Mouse (Mus musculus) bone marrow macrophage, adult 2 months (primary cell): ENCODE data around the gene Pyy. TPM values are rescaled to one million over a fixed set of nuclear protein-coding genes. Genes with fewer than 3 reads are reported as not detected.

Experiments
- H3K27ac ChIP-seq: 2 replicates; pipeline ENCODE4 v1.5.1; 2012; ENCODE audit warnings: low read depth, low read length; ENCODE audit not compliant: insufficient read depth
- H3K4me1 ChIP-seq: 2 replicates; pipeline ENCODE4 v1.6.1; 2012; ENCODE audit warnings: low read length; ENCODE audit not compliant: control insufficient read depth, insufficient read depth
- H3K4me3 ChIP-seq: 2 replicates; pipeline ENCODE4 v1.5.1; 2012; ENCODE audit warnings: mild to moderate bottlenecking, low read length, moderate library complexity; ENCODE audit not compliant: insufficient read depth
- CTCF ChIP-seq: IDR thresholded peaks from 2 replicates; pipeline ENCODE4 v1.5.1; 2012; ENCODE audit warnings: low read depth, mild to moderate bottlenecking, low read length, moderate library complexity
- POLR2A ChIP-seq: IDR thresholded peaks from 2 replicates; pipeline ENCODE4 v1.6.1; 2012; ENCODE audit warnings: mild to moderate bottlenecking, low read depth, low read length, borderline replicate concordance
- polyA plus RNA-seq: library from polyadenylated mRNA; stranded (reverse); fragments of >200 nt; gene quantifications from 2 replicates; pipeline ENCODE4 v1.2.4, GENCODE M21; 2012; ENCODE audit not compliant: missing spikeins, insufficient read depth, insufficient read length

The Pyy gene
- polyA plus RNA-seq, 1 experiment = not detected

DNA sequence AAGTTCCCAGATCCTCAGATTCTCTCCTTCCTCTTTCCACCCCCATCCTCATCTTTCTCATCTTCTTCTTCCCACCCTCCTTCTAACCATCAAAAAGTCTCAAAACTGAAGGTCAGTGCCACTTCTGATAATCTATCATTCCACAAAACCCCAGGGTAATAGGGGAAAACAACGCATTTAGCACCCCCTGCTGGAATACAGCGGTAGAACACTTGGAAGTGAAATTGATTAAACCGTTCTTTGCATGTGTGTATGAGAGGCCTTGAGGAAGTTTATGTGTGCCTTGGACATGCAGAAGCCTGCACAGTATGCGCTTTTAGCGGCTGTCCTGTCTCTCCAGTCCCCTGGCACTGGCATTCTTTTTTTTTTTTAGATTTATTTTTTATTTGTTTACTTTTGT, 32.9 kb upstream of the Pyy start:
- TF ChIP-seq POLR2A = no peak
- no peak for TF ChIP-seq CTCF
- H3K4me1 ChIP-seq = peaks cover 5% of the 10 kb centered on the region
- no peak overlapping the region for H3K27ac ChIP-seq
- no peak overlapping the region for H3K4me3 ChIP-seq

DNA sequence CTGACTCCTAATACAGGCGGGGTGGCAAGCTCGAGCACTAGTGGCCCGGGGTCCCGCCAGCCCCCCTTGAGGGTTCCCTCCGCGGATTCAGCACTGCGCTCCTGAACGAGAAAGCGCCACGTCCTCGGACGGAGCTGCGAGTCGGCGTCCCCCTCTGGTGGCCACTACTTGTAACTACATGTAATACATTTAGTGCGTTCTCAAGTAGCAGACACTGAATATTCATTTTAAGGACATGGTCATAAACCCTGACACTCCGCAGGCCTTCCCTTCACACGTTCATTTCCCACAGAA, 30.8 kb upstream of the Pyy start:
- H3K27ac ChIP-seq = no peak overlapping the region
- no peak overlapping the region for H3K4me3 ChIP-seq
- no peak for TF ChIP-seq POLR2A
- peak; percentile 50 for TF ChIP-seq CTCF
- peaks cover 5% of the 10 kb centered on the region for H3K4me1 ChIP-seq

DNA sequence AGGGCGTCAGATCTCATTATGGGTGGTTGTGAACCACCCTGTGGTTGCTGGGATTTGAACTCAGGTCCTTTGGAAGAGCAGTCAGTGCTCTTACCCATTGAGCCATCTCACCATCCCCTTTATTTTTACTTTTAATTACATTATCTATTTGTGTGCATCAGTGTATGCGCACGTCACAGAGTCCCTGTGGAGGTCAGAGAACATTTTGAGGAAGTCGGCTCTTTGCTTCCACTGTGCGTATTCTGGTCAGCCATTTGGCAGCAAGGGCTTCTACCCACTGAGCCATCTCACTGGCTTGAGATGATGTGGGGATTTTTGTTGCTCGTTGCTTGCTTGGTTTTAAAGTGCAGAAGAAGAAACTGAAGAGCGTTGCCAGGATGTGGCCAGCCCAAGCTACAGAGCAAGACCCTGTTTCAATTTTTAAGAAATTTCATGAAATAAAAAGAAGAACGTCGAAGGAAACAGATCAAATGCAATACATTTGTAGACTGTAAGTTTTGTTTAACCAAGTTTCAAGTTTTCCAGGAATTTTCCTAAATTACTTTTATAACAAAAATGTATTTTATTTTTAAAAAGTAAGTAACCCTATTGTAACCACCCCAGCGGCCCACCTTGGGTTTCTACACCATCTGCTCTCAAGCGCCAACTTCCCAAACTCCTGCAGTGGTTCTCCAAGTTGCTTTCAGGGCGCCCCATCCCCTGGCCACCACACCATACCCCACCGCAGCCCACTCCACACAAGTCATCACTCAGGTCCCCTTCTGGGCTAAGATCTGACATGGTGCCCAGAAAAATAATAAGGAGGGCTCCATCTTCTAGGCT, 30.2 kb upstream of the Pyy start:
- Histone ChIP-seq H3K4me3 (no peak overlapping the region), H3K27ac (no peak overlapping the region), H3K4me1 (peaks cover 5% of the 10 kb centered on the region)
- TF ChIP-seq POLR2A (no peak), CTCF (no peak)

DNA sequence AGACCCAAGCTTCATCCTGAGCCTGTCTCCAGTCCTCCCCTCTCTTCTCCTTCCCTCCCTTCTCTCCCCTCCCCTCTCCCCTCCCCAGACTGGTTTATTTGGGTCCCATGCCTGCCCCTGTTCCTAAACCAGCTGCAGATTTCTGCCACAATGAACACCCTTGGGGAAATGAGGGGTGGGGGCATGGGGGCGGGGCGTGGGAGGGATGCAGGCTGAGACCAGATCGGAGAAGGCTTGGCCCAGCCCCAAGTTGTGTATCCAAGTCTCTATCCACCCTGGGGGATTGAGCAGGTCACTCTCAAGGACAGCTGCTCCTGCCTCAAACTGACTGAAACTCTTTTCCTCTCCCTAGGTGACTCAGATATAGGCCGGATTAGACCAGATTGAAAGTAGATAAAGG, 26.9 kb upstream of the Pyy start:
- Histone ChIP-seq H3K4me1 (peaks cover 5% of the 10 kb centered on the region), H3K4me3 (no peak overlapping the region), H3K27ac (no peak overlapping the region)
- no peak for TF ChIP-seq POLR2A
- TF ChIP-seq CTCF = no peak

DNA sequence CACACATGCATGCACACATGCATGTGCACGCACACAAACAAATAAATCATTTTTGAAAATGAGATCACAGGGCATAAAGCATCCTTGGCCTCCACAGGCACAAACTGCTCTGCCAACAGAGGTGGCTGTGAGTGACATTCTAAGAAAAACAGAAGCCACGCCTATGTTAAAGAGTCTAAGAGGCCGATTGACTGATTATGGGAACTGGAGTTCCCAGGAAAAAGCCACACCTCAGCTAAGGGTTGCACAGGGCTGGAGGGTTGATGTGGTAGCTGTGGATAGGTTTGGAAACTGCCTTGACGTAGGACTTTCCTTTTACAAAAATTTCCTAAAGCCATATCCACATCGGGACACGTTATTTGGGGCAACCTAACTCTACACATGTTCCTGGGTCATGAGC, 9.8 kb upstream of the Pyy start:
- TF ChIP-seq POLR2A (no peak), CTCF (no peak)
- H3K4me1 ChIP-seq = no peaks in the 10 kb centered on the region
- H3K4me3 ChIP-seq = no peak overlapping the region
- H3K27ac ChIP-seq = no peak overlapping the region

DNA sequence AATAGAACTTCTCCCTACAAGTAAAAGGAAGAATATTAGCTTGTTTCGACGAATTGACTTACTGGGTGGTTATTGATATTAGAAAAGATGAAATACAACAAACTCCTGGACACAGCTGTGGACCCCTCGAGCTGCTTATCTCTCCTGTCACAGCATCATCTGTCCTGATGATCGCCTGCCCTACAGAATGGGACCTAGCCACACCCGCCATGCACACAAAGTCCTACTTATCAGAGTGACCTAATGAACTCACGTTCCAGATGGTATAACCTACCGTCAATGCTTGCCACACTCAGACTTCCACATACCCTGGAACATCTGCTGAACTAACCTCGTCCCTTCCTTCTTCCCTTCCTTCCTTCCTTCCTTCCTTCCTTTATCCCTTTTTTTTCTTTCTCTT, 8.6 kb upstream of the Pyy start:
- Histone ChIP-seq H3K4me3 (no peak overlapping the region), H3K4me1 (no peaks in the 10 kb centered on the region), H3K27ac (no peak overlapping the region)
- TF ChIP-seq CTCF (no peak), POLR2A (no peak)

DNA sequence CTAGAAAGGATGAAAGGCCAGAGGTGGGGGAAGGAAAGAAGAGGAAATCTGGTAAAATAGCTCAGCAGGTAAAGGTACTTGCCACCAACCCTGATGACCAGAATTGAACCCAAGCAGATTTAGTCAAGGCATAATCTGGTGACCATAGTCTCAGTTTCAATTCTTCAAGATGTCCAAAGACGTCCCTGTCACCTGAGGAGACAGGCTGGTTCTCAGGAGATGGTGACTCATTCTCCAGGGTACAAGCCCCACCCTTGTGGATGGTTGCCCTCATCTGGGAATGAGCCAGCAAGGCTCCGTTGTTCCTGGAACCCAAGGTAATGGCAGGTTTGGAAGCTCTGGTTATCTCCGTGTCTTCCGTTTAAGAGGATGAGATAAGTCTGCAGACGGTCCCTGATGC, 3.9 kb upstream of the Pyy start:
- H3K27ac ChIP-seq = no peak overlapping the region
- H3K4me1 ChIP-seq = no peaks in the 10 kb centered on the region
- no peak for TF ChIP-seq CTCF
- TF ChIP-seq POLR2A = no peak
- no peak overlapping the region for H3K4me3 ChIP-seq

DNA sequence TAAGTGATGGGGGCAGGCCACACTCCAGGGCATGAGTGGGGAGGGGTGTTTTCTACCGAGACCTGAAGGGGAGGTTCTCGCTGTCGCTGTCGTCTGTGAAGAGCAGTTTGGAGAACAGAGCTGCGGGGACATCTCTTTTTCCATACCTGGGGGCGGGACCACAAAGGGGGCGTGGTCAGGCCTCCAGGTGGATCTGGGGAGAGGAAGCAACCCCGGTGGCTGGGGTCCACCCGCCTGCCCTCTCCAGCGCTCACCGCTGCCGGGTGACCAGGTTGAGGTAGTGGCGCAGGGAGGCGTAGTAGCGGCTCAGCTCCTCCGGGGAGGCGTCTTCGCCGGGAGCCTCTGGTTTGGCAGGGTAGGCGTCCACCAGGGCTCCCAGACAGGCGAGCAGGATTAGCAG, 721 bp downstream of the Pyy start:
- no peak overlapping the region for H3K27ac ChIP-seq
- H3K4me3 ChIP-seq = no peak overlapping the region
- no peak for TF ChIP-seq POLR2A
- no peak for TF ChIP-seq CTCF
- H3K4me1 ChIP-seq = no peaks in the 10 kb centered on the region

DNA sequence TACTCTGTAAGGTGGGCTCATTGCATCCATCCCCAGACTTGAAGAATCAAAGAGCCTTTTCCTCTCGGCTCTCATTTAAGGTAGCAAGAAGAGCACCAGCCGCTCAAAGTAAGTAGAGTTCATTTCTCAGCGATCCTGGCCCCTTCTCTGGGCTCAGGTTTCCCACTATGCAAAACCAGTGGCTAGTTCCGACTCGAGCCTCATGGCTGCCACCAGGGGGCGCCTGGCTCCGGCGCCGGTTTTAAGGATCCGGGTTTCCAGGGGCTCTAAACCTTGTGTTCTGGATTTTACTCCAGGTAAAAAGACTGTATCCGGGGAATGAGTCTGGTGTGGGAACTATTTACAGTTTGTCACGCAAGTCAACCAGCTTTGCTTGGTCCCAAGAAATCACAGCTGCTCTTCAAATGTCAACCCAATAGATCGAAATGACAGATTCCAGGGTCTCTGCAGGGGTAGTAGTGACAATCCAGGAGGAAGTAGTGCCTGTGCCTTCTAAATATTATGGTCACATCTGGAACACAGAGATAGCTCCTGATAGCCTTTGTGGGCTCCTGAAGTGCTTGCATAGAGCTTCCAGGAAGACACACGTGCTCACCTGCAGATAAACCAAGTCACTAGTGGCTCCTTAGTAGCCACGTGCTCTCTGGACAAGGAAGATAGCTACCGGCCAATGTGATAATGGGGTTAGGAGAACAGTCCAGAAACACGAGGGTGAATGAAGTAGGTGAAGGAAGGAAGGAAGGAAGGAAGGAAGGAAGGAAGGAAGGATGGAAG, 5.0 kb downstream of the Pyy start:
- H3K27ac ChIP-seq = no peak overlapping the region
- no peak overlapping the region for H3K4me3 ChIP-seq
- no peaks in the 10 kb centered on the region for H3K4me1 ChIP-seq
- TF ChIP-seq POLR2A (no peak), CTCF (peak; percentile 93)

DNA sequence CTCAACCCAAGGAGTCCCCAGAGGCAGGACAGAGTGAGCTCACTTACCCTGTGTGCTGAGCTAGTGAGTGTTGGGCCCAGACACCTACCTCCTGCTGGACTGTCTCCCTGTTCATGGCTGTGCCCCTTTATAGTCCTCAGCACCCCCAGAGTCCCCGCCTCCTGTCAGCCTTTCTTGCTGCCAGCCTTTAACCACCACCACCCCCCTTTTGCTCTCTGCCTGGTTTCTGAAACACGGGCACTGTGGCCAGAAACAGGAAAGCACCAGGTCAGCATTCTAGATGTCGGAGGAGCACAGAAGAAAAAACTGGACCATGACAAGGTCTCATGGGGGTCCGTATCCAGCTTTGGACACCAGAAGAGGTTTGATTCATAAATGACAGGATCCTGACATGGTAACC, 6.4 kb downstream of the Pyy start, which contains the start of gene Ppy:
Gene Ppy, minus strand, starts transcription at position 101 of the 400 bp plus-strand sequence.
- TF ChIP-seq CTCF = no peak
- TF ChIP-seq POLR2A = no peak
- Histone ChIP-seq H3K4me3 (no peak within 1 kb of the TSS), H3K27ac (no peak within 1 kb of the TSS), H3K4me1 (peaks cover 6% of the 10 kb centered on the region)

DNA sequence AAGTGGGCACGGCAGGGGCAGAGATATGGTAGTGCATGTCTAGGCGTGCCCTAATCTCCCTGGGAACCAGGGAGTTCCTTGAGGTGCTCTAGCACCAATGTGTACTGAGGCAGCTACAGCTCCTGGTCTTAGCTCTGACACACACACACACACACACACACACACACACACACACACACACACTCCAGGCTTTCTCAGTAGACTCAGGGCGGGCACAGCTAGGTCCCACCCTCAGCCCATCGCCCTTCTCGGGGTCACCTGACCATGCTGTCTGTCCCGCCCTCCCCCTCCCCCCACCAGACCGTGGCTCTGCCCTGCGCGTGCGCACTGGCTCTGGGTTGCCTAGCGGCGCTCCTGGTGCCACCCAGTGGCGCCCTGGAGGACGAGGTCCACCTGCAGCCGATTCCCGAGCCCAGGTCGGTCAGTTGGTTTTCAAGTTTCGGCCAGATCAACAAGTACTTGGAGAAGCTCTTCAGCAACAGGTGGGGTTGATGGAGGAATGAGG, 10.7 kb downstream of the Pyy start:
- no peak overlapping the region for H3K27ac ChIP-seq
- peaks cover 6% of the 10 kb centered on the region for H3K4me1 ChIP-seq
- peak overlapping the region; percentile 39 for H3K4me3 ChIP-seq
- peak; percentile 28; the same call in 1 of the 2 replicates for TF ChIP-seq CTCF
- no peak for TF ChIP-seq POLR2A
